Mouse (Mus musculus): ENCODE data around the gene Aggf1. TPM values are rescaled to one million over a fixed set of nuclear protein-coding genes. Genes with fewer than 3 reads are reported as not detected.

Gene Aggf1
- polyA plus RNA-seq, 1 experiment from 2014 or later: 19.6 TPM

- no peak overlapping the region for H3K4me3 ChIP-seq (ENCODE audit: low read depth, low read length)
- H3K9ac ChIP-seq (ENCODE audit: low read depth, low read length): no peak overlapping the region
- H3K4me1 ChIP-seq (replicated peaks; ENCODE audit: control insufficient read depth, insufficient read depth, low read length): no peaks in the 10 kb centered on the region
- H3K4me2 ChIP-seq (replicated peaks; ENCODE audit: low read depth): no peak overlapping the region
- TF ChIP-seq CTCF (IDR thresholded peaks at IDR 0.05; ENCODE audit: low read depth): no peak
- H3K36me3 ChIP-seq (ENCODE audit: control insufficient read depth, insufficient read depth): peaks cover 8% of the 10 kb centered on the region
- no peak for ATAC-seq
- H3K27ac ChIP-seq (ENCODE audit: low read depth, low read length): no peak overlapping the region
- H3K27me3 ChIP-seq (replicated peaks; ENCODE audit: control insufficient read depth, insufficient read depth, low read length): no peaks in the 10 kb centered on the region
- H3K9me3 ChIP-seq (ENCODE audit: control insufficient read depth): no peaks in the 10 kb centered on the region
- WGBS: 77% methylated on average over 8 of the region's 8 CpGs
Observed at GRCm38 (mm10) chr13:95343470-95343869, 31.7 kb downstream of the Aggf1 start.

- 79% methylated on average over 40 of the region's 40 CpGs for WGBS
- H3K4me2 ChIP-seq (replicated peaks; ENCODE audit: low read depth): no peak overlapping the region
- ATAC-seq: no peak
Observed at GRCm38 (mm10) chr13:95336122-95336677, 39.0 kb downstream of the Aggf1 start.

GRCm38 (mm10) chr13:95332086-95332899 is 42.9 kb downstream of the Aggf1 start:
- 72% methylated on average over 11 of the region's 11 CpGs for WGBS
- no peak overlapping the region for H3K27ac ChIP-seq (ENCODE audit: low read depth, low read length)
- H3K4me3 ChIP-seq (ENCODE audit: low read depth, low read length): no peak overlapping the region
- no peak for ATAC-seq
- H3K27me3 ChIP-seq (replicated peaks; ENCODE audit: control insufficient read depth, insufficient read depth, low read length): no peaks in the 10 kb centered on the region
- H3K9ac ChIP-seq (ENCODE audit: low read depth, low read length): no peak overlapping the region
- no peak for TF ChIP-seq CTCF (IDR thresholded peaks at IDR 0.05; ENCODE audit: low read depth)
- no peaks in the 10 kb centered on the region for H3K9me3 ChIP-seq (ENCODE audit: control insufficient read depth)
- peaks cover 16% of the 10 kb centered on the region; the same call in 1 of the 2 replicates for H3K36me3 ChIP-seq (ENCODE audit: control insufficient read depth, insufficient read depth)
- peaks cover 5% of the 10 kb centered on the region; the same call in 1 of the 2 replicates for H3K4me1 ChIP-seq (replicated peaks; ENCODE audit: control insufficient read depth, insufficient read depth, low read length)
- no peak overlapping the region for H3K4me2 ChIP-seq (replicated peaks; ENCODE audit: low read depth)

More at GRCm38 (mm10) chr13:95336122-95336677, 39.0 kb downstream of the Aggf1 start:
- H3K9ac ChIP-seq (ENCODE audit: low read depth, low read length): no peak overlapping the region
- no peaks in the 10 kb centered on the region for H3K4me1 ChIP-seq (replicated peaks; ENCODE audit: control insufficient read depth, insufficient read depth, low read length)
- H3K36me3 ChIP-seq (ENCODE audit: control insufficient read depth, insufficient read depth): peaks cover 28% of the 10 kb centered on the region
- H3K27me3 ChIP-seq (replicated peaks; ENCODE audit: control insufficient read depth, insufficient read depth, low read length): no peaks in the 10 kb centered on the region
- H3K9me3 ChIP-seq (ENCODE audit: control insufficient read depth): no peaks in the 10 kb centered on the region
- no peak overlapping the region for H3K4me3 ChIP-seq (ENCODE audit: low read depth, low read length)
- TF ChIP-seq CTCF (IDR thresholded peaks at IDR 0.05; ENCODE audit: low read depth): no peak
- no peak overlapping the region for H3K27ac ChIP-seq (ENCODE audit: low read depth, low read length)

GRCm38 (mm10) chr13:95330507-95330906 is 44.6 kb downstream of the Aggf1 start:
- 63% methylated on average over 11 of the region's 11 CpGs for WGBS

GRCm38 (mm10) chr13:95328767-95329166 is 46.4 kb downstream of the Aggf1 start:
- H3K27ac ChIP-seq (ENCODE audit: low read depth, low read length): no peak overlapping the region
- H3K4me2 ChIP-seq (replicated peaks; ENCODE audit: low read depth): no peak overlapping the region
- TF ChIP-seq CTCF (IDR thresholded peaks at IDR 0.05; ENCODE audit: low read depth): no peak
- H3K9ac ChIP-seq (ENCODE audit: low read depth, low read length): no peak overlapping the region
- no peaks in the 10 kb centered on the region for H3K9me3 ChIP-seq (ENCODE audit: control insufficient read depth)
- H3K27me3 ChIP-seq (replicated peaks; ENCODE audit: control insufficient read depth, insufficient read depth, low read length): no peaks in the 10 kb centered on the region
- peaks cover 8% of the 10 kb centered on the region; the same call in 1 of the 2 replicates for H3K4me1 ChIP-seq (replicated peaks; ENCODE audit: control insufficient read depth, insufficient read depth, low read length)
- no peaks in the 10 kb centered on the region for H3K36me3 ChIP-seq (ENCODE audit: control insufficient read depth, insufficient read depth)
- WGBS: 69% methylated on average over 11 of the region's 11 CpGs
- no peak overlapping the region for H3K4me3 ChIP-seq (ENCODE audit: low read depth, low read length)
- ATAC-seq: no peak

More at GRCm38 (mm10) chr13:95330507-95330906, 44.6 kb downstream of the Aggf1 start:
- Histone ChIP-seq H3K36me3 (ENCODE audit: control insufficient read depth, insufficient read depth) (0 out of 2 replicates have a peak, but pooled peaks cover 3% of the 10 kb centered on the region), H3K27me3 (replicated peaks; ENCODE audit: control insufficient read depth, insufficient read depth, low read length) (no peaks in the 10 kb centered on the region), H3K4me1 (replicated peaks; ENCODE audit: control insufficient read depth, insufficient read depth, low read length) (peaks cover 8% of the 10 kb centered on the region; the same call in 1 of the 2 replicates), H3K4me3 (ENCODE audit: low read depth, low read length) (no peak overlapping the region), H3K4me2 (replicated peaks; ENCODE audit: low read depth) (no peak overlapping the region), H3K27ac (ENCODE audit: low read depth, low read length) (no peak overlapping the region), H3K9me3 (ENCODE audit: control insufficient read depth) (no peaks in the 10 kb centered on the region), H3K9ac (ENCODE audit: low read depth, low read length) (no peak overlapping the region)
- no peak for ATAC-seq
- TF ChIP-seq CTCF (IDR thresholded peaks at IDR 0.05; ENCODE audit: low read depth): peak; percentile 46

- 6% methylated on average over 5 of the region's 5 CpGs for WGBS
- no peak for TF ChIP-seq CTCF (IDR thresholded peaks at IDR 0.05; ENCODE audit: low read depth)
- Histone ChIP-seq H3K9ac (ENCODE audit: low read depth, low read length) (peak overlapping the region; percentile 100), H3K27me3 (replicated peaks; ENCODE audit: control insufficient read depth, insufficient read depth, low read length) (no peaks in the 10 kb centered on the region), H3K9me3 (ENCODE audit: control insufficient read depth) (no peaks in the 10 kb centered on the region), H3K36me3 (ENCODE audit: control insufficient read depth, insufficient read depth) (no peaks in the 10 kb centered on the region), H3K27ac (ENCODE audit: low read depth, low read length) (peak overlapping the region; percentile 100), H3K4me3 (ENCODE audit: low read depth, low read length) (peak overlapping the region; percentile 95), H3K4me2 (replicated peaks; ENCODE audit: low read depth) (peak overlapping the region; percentile 91), H3K4me1 (replicated peaks; ENCODE audit: control insufficient read depth, insufficient read depth, low read length) (peaks cover 8% of the 10 kb centered on the region; the same call in 1 of the 2 replicates)
- no peak for ATAC-seq
Observed at GRCm38 (mm10) chr13:95327345-95327741, 47.8 kb downstream of the Aggf1 start.
